Mouse (Mus musculus) brain, embryonic 14.5 days (tissue): ENCODE measurements around the gene Thap4.

Experiments
- CTCF ChIP-seq: fragments of 200-500 bp; IDR thresholded peaks from 2 replicates; pipeline ENCODE4 v1.5.1; 2012; ENCODE audit warnings: inconsistent platforms, mild to moderate bottlenecking, moderate library complexity, borderline replicate concordance; ENCODE audit not compliant: insufficient read depth, insufficient read length; ENCODE audit errors: extremely low read depth
- POLR2A ChIP-seq: fragments of 200-500 bp; IDR thresholded peaks from 2 replicates; pipeline ENCODE4 v1.6.1; 2012; ENCODE audit warnings: mild to moderate bottlenecking, inconsistent platforms, borderline replicate concordance; ENCODE audit not compliant: poor library complexity, insufficient read depth, insufficient read length, severe bottlenecking; ENCODE audit errors: extremely low read depth

DNA sequence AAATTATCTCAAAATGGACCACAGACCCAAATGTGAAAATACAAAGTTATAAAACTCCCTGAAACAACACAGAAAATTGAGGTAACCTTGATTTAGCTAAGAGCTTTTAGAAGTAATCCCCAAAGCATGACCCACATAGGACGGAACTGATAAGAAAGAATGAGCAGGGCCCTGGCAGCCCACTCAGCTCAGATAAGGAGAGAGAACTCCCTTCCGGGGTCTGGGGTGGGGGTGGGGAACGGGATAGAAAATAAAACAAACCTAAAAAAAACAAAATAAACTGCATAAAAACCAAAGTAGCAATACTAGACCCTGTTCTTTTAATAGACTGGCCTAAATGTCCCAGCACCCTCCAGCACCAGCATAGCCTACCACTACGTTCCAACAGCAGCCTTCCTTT lies 12.7 kb downstream of the Thap4 start:
- TF ChIP-seq POLR2A (no peak), CTCF (no peak)
